Mouse (Mus musculus): ENCODE results near the gene Pou4f1.

Gene Pou4f1

GRCm38 (mm10) chr14:104456976-104457375 is 10.8 kb downstream of the Pou4f1 start:
- peak; percentile 25 for DNase-seq (ENCODE audit: extremely low spot score)

- DNase-seq (ENCODE audit: extremely low spot score): peak; percentile 55
Measured at GRCm38 (mm10) chr14:104453824-104454223, 14.0 kb downstream of the Pou4f1 start.

GRCm38 (mm10) chr14:104434293-104434692 is 33.5 kb downstream of the Pou4f1 start:
- no peak for DNase-seq (ENCODE audit: extremely low spot score)

- DNase-seq (ENCODE audit: extremely low spot score): no peak
Measured at GRCm38 (mm10) chr14:104430819-104431218, 37.0 kb downstream of the Pou4f1 start.

GRCm38 (mm10) chr14:104423688-104424470 is 43.9 kb downstream of the Pou4f1 start:
- DNase-seq (ENCODE audit: extremely low spot score): no peak

Measured in embryo, embryonic 9.5 days (tissue).